Mouse (Mus musculus) heart, adult 2 months (tissue): ENCODE measurements at regions not wholly inside any gene's neighbourhood (a gene's known extent, or its start where the extent isn't known, plus 50 kb on each side); places are given as distances from the start of the nearest gene placed in this dataset.

Experiments used
- CTCF ChIP-seq: fragments of 200-600 bp; IDR thresholded peaks from 2 replicates; pipeline ENCODE4 v1.8.1; 2022; ENCODE audit warnings: antibody characterized with exemption, mild to moderate bottlenecking, moderate library complexity
- EP300 ChIP-seq: fragments of 200-500 bp; IDR thresholded peaks from 2 replicates; pipeline ENCODE4 v1.6.1; 2011; ENCODE audit warnings: low read depth, low read length, control low read depth; ENCODE audit not compliant: insufficient read depth
- POLR2A ChIP-seq: fragments of 200-500 bp; IDR thresholded peaks from 2 replicates; pipeline ENCODE4 v1.6.1; 2011; ENCODE audit warnings: mild to moderate bottlenecking, low read depth, low read length, control low read depth; ENCODE audit not compliant: insufficient read depth

DNA sequence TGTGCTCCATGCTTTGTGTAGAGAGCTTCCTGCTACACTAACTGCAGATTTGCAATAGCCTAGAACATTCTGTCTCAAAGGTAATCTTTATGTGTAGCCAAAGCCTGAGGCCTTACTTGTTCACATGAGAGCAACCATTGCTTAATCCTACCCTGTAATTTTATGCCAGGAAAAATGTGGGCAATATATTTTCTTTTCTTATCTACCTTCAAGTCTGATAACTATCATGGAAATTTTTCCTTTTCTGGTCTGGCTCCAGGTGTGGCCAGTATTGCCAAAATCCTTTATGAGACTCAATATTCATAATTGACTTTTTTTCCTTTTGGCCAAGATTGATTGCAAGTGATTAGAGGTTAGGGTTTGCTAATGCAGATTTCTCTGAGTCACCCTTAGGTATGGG lies 178.0 kb upstream of the Peli2 start:
- TF ChIP-seq POLR2A, result no peak
- TF ChIP-seq CTCF, result no peak
- TF ChIP-seq EP300, result no peak
